In genomic region chr8:106288732-106289131, GRCm38 (mm10) we compare ENCODE assay signal across 14 mouse cellular contexts. TPM values are rescaled to one million over a fixed set of nuclear protein-coding genes. Genes with fewer than 3 reads are reported as not detected.
"Had no signal": no experiment of that assay in that cellular context is flagged by ENCODE, and none has a peak within 500 bp of the region (broad histone marks: within the 10 kb centered on the region; RNA-seq: fewer than 3 reads in every experiment).

No protein-coding gene starts in this region.

- H3K4me3 ChIP-seq: limb, embryonic 10.5 days; liver, embryonic 12.5 days; lung, embryonic 15.5 days; megakaryocyte, embryonic 14.5 days; midbrain, embryonic 15.5 days; neural tube, embryonic 12.5 days had no signal

- H3K27me3 ChIP-seq: lung, embryonic 15.5 days; midbrain, embryonic 15.5 days; neural tube, embryonic 12.5 days had no signal

- H3K27ac ChIP-seq: limb, embryonic 10.5 days; liver, embryonic 12.5 days; lung, embryonic 15.5 days; macrophage; midbrain, embryonic 15.5 days; neural tube, embryonic 12.5 days had no signal

- H3K4me2 ChIP-seq: liver, embryonic 12.5 days; lung, embryonic 15.5 days; midbrain, embryonic 11.5 days; midbrain, embryonic 15.5 days; neural tube, embryonic 12.5 days had no signal

- ATAC-seq: inflammation-experienced regulatory T-cells, adult 6 months; liver, embryonic 12.5 days had no signal

- H3K9me3 ChIP-seq: limb, embryonic 10.5 days; liver, embryonic 12.5 days; lung, embryonic 15.5 days; megakaryocyte, embryonic 14.5 days; midbrain, embryonic 15.5 days; neural tube, embryonic 12.5 days had no signal

- H3K36me3 ChIP-seq: limb, embryonic 10.5 days; liver, embryonic 12.5 days; lung, embryonic 15.5 days had no signal

- H3K9ac ChIP-seq: liver, embryonic 12.5 days; liver, postnatal 0 days; lung, embryonic 15.5 days; midbrain, embryonic 15.5 days; neural tube, embryonic 12.5 days had no signal

- H3K4me1 ChIP-seq: limb, embryonic 10.5 days; midbrain, embryonic 15.5 days had no signal

- DNase-seq: kidney, adult 8-10 months; kidney, postnatal 25 days; liver, postnatal 0 days; lung, postnatal 14 days; thymus, postnatal 4 days had no signal

RNA-seq across cellular contexts. Expression of gene Smpd3, which starts 49.1 kb away (rescaled TPM):
- polyA plus RNA-seq: inflammation-experienced regulatory T-cells, adult 6 months had no signal
